Mouse (Mus musculus) ES-Bruce4 (cell line): Measurements from ENCODE around the gene Akap8. TPM values are rescaled to one million over a fixed set of nuclear protein-coding genes. Genes with fewer than 3 reads are reported as not detected.
A peak's percentile ranks its signal among the peaks of the same experiment; 100 is the strongest.

Source experiments
- H3K27ac ChIP-seq: 2 replicates; pipeline ENCODE4 v1.5.1; 2012; ENCODE audit warnings: low read length, inconsistent platforms; ENCODE audit not compliant: insufficient read depth
- H3K27me3 ChIP-seq: 2 replicates; pipeline ENCODE4 v1.6.1; 2012; ENCODE audit warnings: mild to moderate bottlenecking, low read length, inconsistent platforms; ENCODE audit not compliant: control insufficient read depth, poor library complexity, insufficient read depth, severe bottlenecking
- H3K36me3 ChIP-seq: 2 replicates; pipeline ENCODE4 v1.6.1; 2012; ENCODE audit warnings: inconsistent platforms, mild to moderate bottlenecking, low read length, moderate library complexity; ENCODE audit not compliant: control insufficient read depth, poor library complexity, insufficient read depth, severe bottlenecking
- H3K4me1 ChIP-seq: one replicate; pipeline ENCODE4 v1.8.1; 2011; ENCODE audit warnings: low read length; ENCODE audit not compliant: control insufficient read depth, insufficient read depth
- H3K4me3 ChIP-seq: 2 replicates; pipeline ENCODE4 v1.5.1; 2011; ENCODE audit warnings: low read depth, mild to moderate bottlenecking, low read length
- H3K9ac ChIP-seq: 2 replicates; pipeline ENCODE4 v1.6.1; 2012; ENCODE audit warnings: low read depth, mild to moderate bottlenecking, inconsistent platforms; ENCODE audit not compliant: poor library complexity, severe bottlenecking
- H3K9me3 ChIP-seq: replicated peaks from 2 replicates; pipeline ENCODE4 v1.6.1; 2012; ENCODE audit warnings: mild to moderate bottlenecking, low read length, inconsistent platforms; ENCODE audit not compliant: control insufficient read depth, poor library complexity, insufficient read depth, severe bottlenecking
- CTCF ChIP-seq: IDR thresholded peaks from one replicate; pipeline ENCODE4 v1.8.1; 2011; ENCODE audit warnings: low read depth, low read length
- EP300 ChIP-seq: IDR thresholded peaks from 2 replicates; pipeline ENCODE4 v1.6.1; 2011; ENCODE audit warnings: low read depth, low read length; ENCODE audit not compliant: insufficient read depth
- POLR2A ChIP-seq: IDR thresholded peaks from one replicate; pipeline ENCODE4 v1.8.1; 2011; ENCODE audit warnings: low read length; ENCODE audit not compliant: insufficient read depth
- polyA plus RNA-seq: library from polyadenylated mRNA; stranded (reverse); fragments of >200 nt; gene quantifications from 2 replicates; pipeline ENCODE4 v1.2.4, GENCODE M21; 2011; ENCODE audit warnings: low read depth; ENCODE audit not compliant: missing spikeins, insufficient read depth, insufficient read length

Akap8 gene
- polyA plus RNA-seq, 1 experiment: 135 TPM

- TF ChIP-seq POLR2A (no peak), CTCF (no peak), EP300 (no peak)
- Histone ChIP-seq H3K27ac (peak overlapping the region; percentile 74), H3K4me3 (peak overlapping the region; percentile 98), H3K9ac (peak overlapping the region; percentile 98), H3K9me3 (no peaks in the 10 kb centered on the region), H3K27me3 (no peaks in the 10 kb centered on the region), H3K4me1 (no peaks in the 10 kb centered on the region), H3K36me3 (no peaks in the 10 kb centered on the region)
Measured at GRCm38 (mm10) chr17:32285138-32285670, 35.8 kb downstream of the Akap8 start.

GRCm38 (mm10) chr17:32284262-32285137 is 36.5 kb downstream of the Akap8 start, which contains the start of gene Brd4:
Brd4 (minus strand) TSS chr17:32284722.
- peak within 1 kb of the TSS; percentile 84 for H3K27ac ChIP-seq
- no peaks in the 10 kb centered on the region for H3K4me1 ChIP-seq
- peak within 1 kb of the TSS; percentile 98 for H3K4me3 ChIP-seq
- no peaks in the 10 kb centered on the region for H3K27me3 ChIP-seq
- H3K36me3 ChIP-seq: no peaks in the 10 kb centered on the region
- H3K9ac ChIP-seq: peak within 1 kb of the TSS; percentile 98
- TF ChIP-seq EP300 (no peak), CTCF (no peak), POLR2A (peak; percentile 33)
- H3K9me3 ChIP-seq: no peaks in the 10 kb centered on the region

- TF ChIP-seq EP300 (no peak), CTCF (no peak), POLR2A (no peak)
- Histone ChIP-seq H3K9ac (peak overlapping the region; percentile 98), H3K27me3 (no peaks in the 10 kb centered on the region), H3K4me3 (peak overlapping the region; percentile 98), H3K4me1 (no peaks in the 10 kb centered on the region), H3K9me3 (no peaks in the 10 kb centered on the region), H3K27ac (peak overlapping the region; percentile 84), H3K36me3 (no peaks in the 10 kb centered on the region)
Measured at GRCm38 (mm10) chr17:32283771-32284221, 37.2 kb downstream of the Akap8 start.

- Histone ChIP-seq H3K9me3 (no peaks in the 10 kb centered on the region), H3K27ac (peak overlapping the region; percentile 84), H3K36me3 (no peaks in the 10 kb centered on the region), H3K4me1 (no peaks in the 10 kb centered on the region), H3K4me3 (peak overlapping the region; percentile 95), H3K9ac (peak overlapping the region; percentile 98), H3K27me3 (no peaks in the 10 kb centered on the region)
- no peak for TF ChIP-seq CTCF
- no peak for TF ChIP-seq POLR2A
- TF ChIP-seq EP300: no peak
Measured at GRCm38 (mm10) chr17:32283341-32283740, 37.7 kb downstream of the Akap8 start.

GRCm38 (mm10) chr17:32281611-32282310 is 39.3 kb downstream of the Akap8 start:
- no peak overlapping the region for H3K9ac ChIP-seq
- TF ChIP-seq CTCF (no peak), POLR2A (no peak), EP300 (no peak)
- no peaks in the 10 kb centered on the region for H3K36me3 ChIP-seq
- H3K27me3 ChIP-seq: no peaks in the 10 kb centered on the region
- 0 out of 2 replicates have a peak overlapping the region, but pooled peaks have one; percentile 17 for H3K4me3 ChIP-seq
- peak overlapping the region; percentile 33; the same call in 1 of the 2 replicates for H3K27ac ChIP-seq
- no peaks in the 10 kb centered on the region for H3K9me3 ChIP-seq
- H3K4me1 ChIP-seq: no peaks in the 10 kb centered on the region

- TF ChIP-seq CTCF (no peak), EP300 (no peak), POLR2A (no peak)
- H3K27ac ChIP-seq: peak overlapping the region; percentile 33; the same call in 1 of the 2 replicates
- no peaks in the 10 kb centered on the region for H3K36me3 ChIP-seq
- no peaks in the 10 kb centered on the region for H3K27me3 ChIP-seq
- H3K4me1 ChIP-seq: no peaks in the 10 kb centered on the region
- H3K4me3 ChIP-seq: 0 out of 2 replicates have a peak overlapping the region, but pooled peaks have one; percentile 17
- H3K9ac ChIP-seq: no peak overlapping the region
- H3K9me3 ChIP-seq: no peaks in the 10 kb centered on the region
Measured at GRCm38 (mm10) chr17:32281126-32281525, 39.9 kb downstream of the Akap8 start.
